Mouse (Mus musculus) MEL (cell line): ENCODE measurements at regions not wholly inside any gene's neighbourhood (a gene's known extent, or its start where the extent isn't known, plus 50 kb on each side); places are given as distances from the start of the nearest gene placed in this dataset.

ENCODE experiments used
- CTCF ChIP-seq, 3 experiments: IDR thresholded peaks in 2 of 3; conservative IDR thresholded peaks in 1 of 3; 2 replicates each; pipeline ENCODE4 v1.5.1; 2011 to 2012; ENCODE audit warnings: low read length in 3 of 3, low read depth in 2 of 3, mild to moderate bottlenecking in 2 of 3, improper control_type of control experiment in 1 of 3, inconsistent platforms in 1 of 3, mixed read lengths in 1 of 3, moderate library complexity in 1 of 3; ENCODE audit not compliant: control insufficient read depth in 1 of 3, insufficient read depth in 1 of 3, poor library complexity in 1 of 3, severe bottlenecking in 1 of 3
- EP300 ChIP-seq, 2 experiments: IDR thresholded peaks; 2 replicates each; pipeline ENCODE4 v1.6.1; 2011; ENCODE audit warnings: improper control_type of control experiment in 2 of 2, low read length in 2 of 2, low read depth in 1 of 2, mild to moderate bottlenecking in 1 of 2
- GATA1 ChIP-seq: IDR thresholded peaks from 2 replicates; pipeline ENCODE4 v1.6.1; 2011; ENCODE audit warnings: low read depth, low read length, improper control_type of control experiment
- MAX ChIP-seq: IDR thresholded peaks from 2 replicates; pipeline ENCODE4 v1.6.1; 2011; ENCODE audit warnings: low read length, improper control_type of control experiment
- MAZ ChIP-seq: IDR thresholded peaks from 2 replicates; pipeline ENCODE4 v1.6.1; 2012; ENCODE audit warnings: low read depth, mild to moderate bottlenecking, inconsistent platforms, low read length, improper control_type of control experiment
- MYC ChIP-seq: IDR thresholded peaks from 2 replicates; pipeline ENCODE4 v1.6.1; 2011; ENCODE audit warnings: low read depth, mild to moderate bottlenecking, low read length, improper control_type of control experiment, moderate library complexity
- SMC3 ChIP-seq: IDR thresholded peaks from 2 replicates; pipeline ENCODE4 v1.6.1; 2011; ENCODE audit warnings: low read depth, low read length, improper control_type of control experiment
- TCF12 ChIP-seq: IDR thresholded peaks from 2 replicates; pipeline ENCODE4 v1.6.1; 2014; ENCODE audit warnings: low read depth, mild to moderate bottlenecking, inconsistent platforms, low read length, improper control_type of control experiment, moderate library complexity
- USF1 ChIP-seq: IDR thresholded peaks from 2 replicates; pipeline ENCODE4 v1.6.1; 2014; ENCODE audit warnings: low read depth, mild to moderate bottlenecking, inconsistent platforms, low read length, improper control_type of control experiment, moderate library complexity
- ZC3H11A ChIP-seq: IDR thresholded peaks from 2 replicates; pipeline ENCODE4 v1.6.1; 2012; ENCODE audit warnings: low read depth, mild to moderate bottlenecking, inconsistent platforms, low read length, improper control_type of control experiment

GRCm38 (mm10) chr17:83916684-83917166, 69.0 kb upstream of the Haao start:
- TF ChIP-seq GATA1, result no peak
- no peak for TF ChIP-seq CTCF (IDR thresholded peaks at IDR 0.05 in 2 of 3, conservative IDR thresholded peaks at IDR 0.05 in 1 of 3; ENCODE audit: control insufficient read depth in 1 of 3, insufficient read depth in 1 of 3, low read depth in 2 of 3, low read length in 3 of 3, poor library complexity in 1 of 3, severe bottlenecking in 1 of 3)
- TF ChIP-seq MYC, result no peak
- TF ChIP-seq EP300 (IDR thresholded peaks at IDR 0.05; ENCODE audit: low read depth in 1 of 2, low read length in 2 of 2), result no peak
- TF ChIP-seq TCF12, result no peak
- TF ChIP-seq SMC3, result no peak
- no peak for TF ChIP-seq MAZ
- TF ChIP-seq MAX, result no peak
- no peak for TF ChIP-seq ZC3H11A
- no peak for TF ChIP-seq USF1
